Mouse (Mus musculus) CH12.LX (cell line): Measurements from ENCODE around the gene Popdc2. TPM values are rescaled to one million over a fixed set of nuclear protein-coding genes. Genes with fewer than 3 reads are reported as not detected.
A peak's percentile ranks its signal among the peaks of the same experiment; 100 is the strongest.

Source experiments
- DNase-seq: peaks from one replicate; pipeline ENCODE4 v3.0.0-alpha.2; 2013; ENCODE audit errors: extremely low read depth
- H3K27ac ChIP-seq: 2 replicates; pipeline ENCODE4 v1.5.1; 2012; ENCODE audit warnings: low read depth, mild to moderate bottlenecking, control low read depth, moderate library complexity; ENCODE audit not compliant: insufficient read depth
- H3K27me3 ChIP-seq: replicated peaks from 2 replicates; pipeline ENCODE3; 2012; ENCODE audit warnings: inconsistent platforms
- H3K36me3 ChIP-seq, 2 experiments: replicated peaks in 1 of 2; 2 replicates each; pipeline versions ENCODE3 to v1.6.1; 2012; ENCODE audit warnings: inconsistent platforms in 1 of 2, low read length in 1 of 2, mild to moderate bottlenecking in 1 of 2, mixed read lengths in 1 of 2, moderate library complexity in 1 of 2; ENCODE audit not compliant: control insufficient read depth in 1 of 2, insufficient read depth in 1 of 2
- H3K4me1 ChIP-seq, 2 experiments: 2 replicates each; pipeline ENCODE4 v1.6.1; 2012; ENCODE audit warnings: inconsistent platforms in 1 of 2, moderate library complexity in 1 of 2; ENCODE audit not compliant: insufficient read depth in 2 of 2, control insufficient read depth in 1 of 2
- H3K4me2 ChIP-seq: 2 replicates; pipeline ENCODE4 v1.6.1; 2012; ENCODE audit warnings: low read depth, mild to moderate bottlenecking, control low read depth; ENCODE audit not compliant: poor library complexity, insufficient read depth, severe bottlenecking
- H3K4me3 ChIP-seq, 3 experiments: fragments of 150-350 bp in 1 of 3; sonication (generic) in 1 of 3; replicated peaks in 1 of 3; 2 replicates each; pipeline versions ENCODE3 to v1.5.1; 2011 to 2012; ENCODE audit warnings: low read depth in 2 of 3, low read length in 2 of 3, mild to moderate bottlenecking in 2 of 3, moderate library complexity in 2 of 3, control low read depth in 1 of 3, improper control_type of control experiment in 1 of 3, inconsistent platforms in 1 of 3, mixed read lengths in 1 of 3; ENCODE audit not compliant: poor library complexity in 1 of 3
- H3K79me2 ChIP-seq: replicated peaks from 2 replicates; pipeline ENCODE4 v1.6.1; 2012; ENCODE audit warnings: mild to moderate bottlenecking, moderate library complexity; ENCODE audit not compliant: control insufficient read depth, poor library complexity, insufficient read depth, severe bottlenecking; ENCODE audit errors: extremely low read depth
- H3K9ac ChIP-seq: 2 replicates; pipeline ENCODE4 v1.6.1; 2012; ENCODE audit warnings: low read depth, mild to moderate bottlenecking, control low read depth, moderate library complexity; ENCODE audit not compliant: insufficient read depth
- H3K9me3 ChIP-seq: replicated peaks from 2 replicates; pipeline ENCODE3; 2012; ENCODE audit warnings: low read length, inconsistent platforms, mixed read lengths
- BHLHE40 ChIP-seq: IDR thresholded peaks from 2 replicates; pipeline ENCODE4 v1.6.1; 2011; ENCODE audit warnings: mild to moderate bottlenecking, low read depth, low read length, improper control_type of control experiment
- CHD1 ChIP-seq: IDR thresholded peaks from 2 replicates; pipeline ENCODE4 v1.6.1; 2012; ENCODE audit warnings: low read depth, low read length, improper control_type of control experiment, inconsistent platforms
- CHD2 ChIP-seq: IDR thresholded peaks from 2 replicates; pipeline ENCODE4 v1.6.1; 2011; ENCODE audit warnings: low read length, improper control_type of control experiment
- CTCF ChIP-seq, 2 experiments: IDR thresholded peaks in 1 of 2; conservative IDR thresholded peaks in 1 of 2; 2 replicates each; pipeline ENCODE4 v1.5.1; 2011 to 2012; ENCODE audit warnings: low read depth in 2 of 2, low read length in 2 of 2, improper control_type of control experiment in 1 of 2, inconsistent platforms in 1 of 2, mild to moderate bottlenecking in 1 of 2, moderate library complexity in 1 of 2
- ELF1 ChIP-seq: IDR thresholded peaks from 2 replicates; pipeline ENCODE4 v1.6.1; 2014; ENCODE audit warnings: low read depth, mild to moderate bottlenecking, inconsistent platforms, low read length, improper control_type of control experiment
- EP300 ChIP-seq: IDR thresholded peaks from 2 replicates; pipeline ENCODE4 v1.6.1; 2011; ENCODE audit warnings: low read length, improper control_type of control experiment
- ETS1 ChIP-seq: conservative IDR thresholded peaks from 2 replicates; pipeline ENCODE4 v1.6.1; 2012; ENCODE audit warnings: low read depth, mild to moderate bottlenecking, inconsistent platforms, low read length, improper control_type of control experiment, moderate library complexity
- GABPA ChIP-seq: IDR thresholded peaks from 2 replicates; pipeline ENCODE4 v1.6.1; 2012; ENCODE audit warnings: low read depth, low read length, improper control_type of control experiment, inconsistent platforms; ENCODE audit not compliant: insufficient replicate concordance
- HCFC1 ChIP-seq: IDR thresholded peaks from 2 replicates; pipeline ENCODE4 v1.6.1; 2012; ENCODE audit warnings: low read depth, mild to moderate bottlenecking, inconsistent platforms, low read length, improper control_type of control experiment
- IRF4 ChIP-seq: IDR thresholded peaks from 2 replicates; pipeline ENCODE4 v1.6.1; 2014; ENCODE audit warnings: low read depth, mild to moderate bottlenecking, inconsistent platforms, low read length, improper control_type of control experiment
- JUN ChIP-seq: IDR thresholded peaks from 2 replicates; pipeline ENCODE4 v1.6.1; 2011; ENCODE audit warnings: low read depth, mild to moderate bottlenecking, low read length, improper control_type of control experiment, moderate library complexity; ENCODE audit not compliant: insufficient read depth
- JUND ChIP-seq: conservative IDR thresholded peaks from 2 replicates; pipeline ENCODE4 v1.6.1; 2011; ENCODE audit warnings: low read depth, low read length, improper control_type of control experiment
- KAT2A ChIP-seq: IDR thresholded peaks from 2 replicates; pipeline ENCODE4 v1.6.1; 2012; ENCODE audit warnings: low read length, improper control_type of control experiment, inconsistent platforms; ENCODE audit not compliant: insufficient replicate concordance
- MAFK ChIP-seq: IDR thresholded peaks from 2 replicates; pipeline ENCODE4 v1.6.1; 2011; ENCODE audit warnings: low read length, improper control_type of control experiment; ENCODE audit not compliant: insufficient replicate concordance
- MAX ChIP-seq: IDR thresholded peaks from 2 replicates; pipeline ENCODE4 v1.6.1; 2011; ENCODE audit warnings: low read length, improper control_type of control experiment
- MAZ ChIP-seq: IDR thresholded peaks from 2 replicates; pipeline ENCODE4 v1.6.1; 2012; ENCODE audit warnings: low read depth, mild to moderate bottlenecking, inconsistent platforms, low read length, improper control_type of control experiment, moderate library complexity
- MEF2A ChIP-seq: IDR thresholded peaks from 2 replicates; pipeline ENCODE4 v1.6.1; 2014; ENCODE audit warnings: low read depth, mild to moderate bottlenecking, inconsistent platforms, low read length, improper control_type of control experiment, borderline replicate concordance
- MXI1 ChIP-seq: IDR thresholded peaks from 2 replicates; pipeline ENCODE4 v1.6.1; 2011; ENCODE audit warnings: mild to moderate bottlenecking, low read depth, low read length, improper control_type of control experiment
- MYC ChIP-seq: IDR thresholded peaks from 2 replicates; pipeline ENCODE4 v1.6.1; 2011; ENCODE audit warnings: low read depth, mild to moderate bottlenecking, improper control_type of control experiment, low read length
- NELFE ChIP-seq: IDR thresholded peaks from 2 replicates; pipeline ENCODE4 v1.6.1; 2011; ENCODE audit warnings: low read depth, low read length, improper control_type of control experiment
- NRF1 ChIP-seq: IDR thresholded peaks from 2 replicates; pipeline ENCODE4 v1.6.1; 2014; ENCODE audit warnings: low read depth, mild to moderate bottlenecking, inconsistent platforms, low read length, improper control_type of control experiment, moderate library complexity
- PAX5 ChIP-seq: IDR thresholded peaks from 2 replicates; pipeline ENCODE4 v1.6.1; 2012; ENCODE audit warnings: low read length, inconsistent platforms, mixed read lengths
- POLR2AphosphoS2 ChIP-seq: IDR thresholded peaks from 2 replicates; pipeline ENCODE4 v1.6.1; 2011; ENCODE audit warnings: low read depth, low read length, improper control_type of control experiment
- RCOR1 ChIP-seq: conservative IDR thresholded peaks from 2 replicates; pipeline ENCODE4 v1.6.1; 2012; ENCODE audit warnings: low read depth, mild to moderate bottlenecking, inconsistent platforms, low read length, improper control_type of control experiment
- SIN3A ChIP-seq: IDR thresholded peaks from 2 replicates; pipeline ENCODE4 v1.6.1; 2012; ENCODE audit warnings: low read length, improper control_type of control experiment, inconsistent platforms
- SMC3 ChIP-seq: IDR thresholded peaks from 2 replicates; pipeline ENCODE4 v1.6.1; 2011; ENCODE audit warnings: low read depth, low read length, improper control_type of control experiment
- TBP ChIP-seq: conservative IDR thresholded peaks from 2 replicates; pipeline ENCODE4 v1.6.1; 2011; ENCODE audit warnings: low read depth, low read length, improper control_type of control experiment
- TCF12 ChIP-seq: IDR thresholded peaks from 2 replicates; pipeline ENCODE4 v1.6.1; 2014; ENCODE audit warnings: low read depth, mild to moderate bottlenecking, inconsistent platforms, low read length, improper control_type of control experiment
- UBTF ChIP-seq: IDR thresholded peaks from 2 replicates; pipeline ENCODE4 v1.6.1; 2012; ENCODE audit warnings: low read depth, mild to moderate bottlenecking, inconsistent platforms, low read length, improper control_type of control experiment, moderate library complexity
- USF1 ChIP-seq: IDR thresholded peaks from 2 replicates; pipeline ENCODE4 v1.6.1; 2014; ENCODE audit warnings: low read depth, mild to moderate bottlenecking, inconsistent platforms, low read length, improper control_type of control experiment
- USF2 ChIP-seq: conservative IDR thresholded peaks from 2 replicates; pipeline ENCODE4 v1.6.1; 2011; ENCODE audit warnings: low read depth, low read length, improper control_type of control experiment
- ZC3H11A ChIP-seq: IDR thresholded peaks from 2 replicates; pipeline ENCODE4 v1.6.1; 2012; ENCODE audit warnings: low read depth, mild to moderate bottlenecking, inconsistent platforms, low read length, improper control_type of control experiment
- ZKSCAN1 ChIP-seq: IDR thresholded peaks from 2 replicates; pipeline ENCODE4 v1.6.1; 2012; ENCODE audit warnings: low read depth, inconsistent platforms, low read length, improper control_type of control experiment, borderline replicate concordance
- ZMIZ1 ChIP-seq: IDR thresholded peaks from 2 replicates; pipeline ENCODE4 v1.6.1; 2012; ENCODE audit warnings: low read depth, mild to moderate bottlenecking, inconsistent platforms, low read length, improper control_type of control experiment
- ZNF384 ChIP-seq: IDR thresholded peaks from 2 replicates; pipeline ENCODE4 v1.6.1; 2012; ENCODE audit warnings: low read depth, low read length, improper control_type of control experiment, inconsistent platforms
- dilution Hi-C: fragments of 300-500 bp; cut with MboI; formaldehyde crosslinking; loops from 2 replicates; pipeline ENCODE4 v1.14.3; 2020; ENCODE audit warnings: low sequenced_read_pairs; ENCODE audit not compliant: extremely low pct_unique_long_range_greater_than_20kb, extremely low pct_ligation_motif_present
- in situ Hi-C: fragments of 300-500 bp; cut with MboI; formaldehyde crosslinking; loops from 3 replicates; pipeline ENCODE4 v1.14.3; 2019; ENCODE audit warnings: low sequenced_read_pairs, low pct_ligation_motif_present, low pct_unique_long_range_greater_than_20kb, mixed read lengths
- polyA plus RNA-seq: library from polyadenylated mRNA; unstranded; fragments of >175 nt; gene quantifications from 2 replicates; pipeline ENCODE4 v1.2.1, GENCODE M21; 2012; ENCODE audit warnings: low read depth; ENCODE audit not compliant: insufficient read length
- total RNA-seq, 2 experiments: library from RNA; depleted of rRNA; stranded (reverse); fragments of 300-350 nt in 1 of 2; fragments of >200 nt in 1 of 2; gene quantifications; 2 replicates each; pipeline ENCODE4 v1.2.3; 2012 to 2014

Popdc2 gene
- total and polyA plus RNA-seq, 3 experiments: 0.17 to 3.6 (median 1.1) TPM

GRCm38 (mm10) chr16:38395060-38395730 is 33.2 kb downstream of the Popdc2 start (continued):
- 0 out of 2 replicates have a peak, but pooled peaks have one; percentile 16 for TF ChIP-seq CHD2
- no peak; the same call in 1 of the 2 replicates for TF ChIP-seq HCFC1
- peak; percentile 94 for TF ChIP-seq BHLHE40
- peak; percentile 72 for TF ChIP-seq TCF12

GRCm38 (mm10) chr16:38396155-38396554 is 34.1 kb downstream of the Popdc2 start:
- Histone ChIP-seq H3K9ac (peak overlapping the region; percentile 29), H3K4me3 (peak overlapping the region; percentile 1 to 39 (median 8)), H3K27ac (peak overlapping the region; percentile 99), H3K79me2 (peaks cover 4% of the 10 kb centered on the region; the same call in 1 of the 2 replicates), H3K27me3 (no peaks in the 10 kb centered on the region), H3K4me1 (peaks cover 45 to 80% of the 10 kb centered on the region in 2 experiments), H3K36me3 (peaks cover 0 to 6% of the 10 kb centered on the region in 2 experiments), H3K4me2 (peak overlapping the region; percentile 68), H3K9me3 (no peaks in the 10 kb centered on the region)
- DNase-seq: peak; percentile 93
- dilution Hi-C loops (no loop called here), in situ Hi-C loops (no loop called here)
- peak; percentile 93 for TF ChIP-seq MYC
- no peak for TF ChIP-seq POLR2AphosphoS2
- TF ChIP-seq SIN3A: peak; percentile 87
- TF ChIP-seq NELFE: peak; percentile 26; the same call in 1 of the 2 replicates
- no peak for TF ChIP-seq CHD1
- peak; percentile 82; the same call in 1 of the 2 replicates for TF ChIP-seq TBP
- TF ChIP-seq MEF2A: peak; percentile 98
- peak; percentile 38 for TF ChIP-seq SMC3
- peak; percentile 97 for TF ChIP-seq JUND
- no peak for TF ChIP-seq CTCF (conservative IDR thresholded peaks at IDR 0.05 in 1 of 2, IDR thresholded peaks at IDR 0.05 in 1 of 2; ENCODE audit: low read depth in 2 of 2, low read length in 2 of 2)
- peak; percentile 57; the same call in 1 of the 2 replicates for TF ChIP-seq MAFK
- TF ChIP-seq TCF12: peak; percentile 85
- TF ChIP-seq MAX: peak; percentile 77
- TF ChIP-seq JUN: peak; percentile 95
- TF ChIP-seq UBTF: no peak
- no peak; the same call in 1 of the 2 replicates for TF ChIP-seq ZC3H11A
- peak; percentile 80 for TF ChIP-seq MAZ
- no peak for TF ChIP-seq KAT2A
- TF ChIP-seq USF1: no peak
- TF ChIP-seq ZNF384: peak; percentile 46; the same call in 1 of the 2 replicates
- TF ChIP-seq HCFC1: peak; percentile 56; the same call in 1 of the 2 replicates
- TF ChIP-seq PAX5: no peak
- peak; percentile 68 for TF ChIP-seq GABPA
- peak; percentile 55 for TF ChIP-seq ELF1
- TF ChIP-seq MXI1: peak; percentile 89
- peak; percentile 74 for TF ChIP-seq ZMIZ1
- TF ChIP-seq NRF1: no peak
- TF ChIP-seq CHD2: peak; percentile 85
- TF ChIP-seq ZKSCAN1: no peak
- TF ChIP-seq ETS1: peak; percentile 99
- peak; percentile 95 for TF ChIP-seq IRF4
- peak; percentile 83 for TF ChIP-seq RCOR1
- no peak for TF ChIP-seq USF2
- TF ChIP-seq EP300: peak; percentile 89
